ENCODE assay signal across 20 mouse cellular contexts in the genomic region with DNA sequence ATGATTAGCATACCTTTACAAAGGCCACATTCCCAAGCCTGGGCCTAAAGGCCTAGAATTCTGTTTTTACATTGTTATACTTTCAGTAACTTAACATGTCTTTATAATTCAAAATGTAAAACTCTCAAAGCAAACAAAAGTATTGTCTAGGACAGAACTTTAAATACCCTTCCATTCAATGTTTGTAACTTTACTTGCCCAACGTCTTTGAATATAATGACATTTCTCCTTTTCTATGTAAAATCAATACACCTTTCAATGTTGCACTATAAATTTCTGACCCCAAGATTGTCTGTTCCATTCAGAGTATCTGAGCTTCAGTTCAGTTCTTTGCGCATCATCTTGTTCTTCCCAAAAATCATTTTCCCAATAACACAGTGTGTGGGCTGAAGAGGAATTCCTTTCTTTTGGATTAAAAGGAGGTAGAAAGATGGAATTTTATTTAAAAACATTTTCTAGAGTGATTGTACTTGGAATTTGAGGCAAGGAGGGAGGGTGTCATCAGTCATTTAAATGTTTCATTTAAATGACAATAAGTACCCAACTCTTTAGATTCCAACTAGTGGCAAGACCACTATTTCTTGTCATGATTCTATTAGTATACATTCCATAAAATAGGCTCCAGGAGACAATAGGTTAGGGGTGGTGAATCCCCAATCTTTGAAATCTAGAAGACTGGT.
DNase-seq lines count a peak whose midpoint lies in the region; ATAC-seq and TF ChIP-seq lines count a peak whose summit lies in the region.
"Had no signal": no experiment of that assay in that cellular context is flagged by ENCODE, and none has a peak within 500 bp of the region (broad histone marks: within the 10 kb centered on the region; RNA-seq: fewer than 3 reads in every experiment).

No protein-coding gene starts in this region.

- TF ChIP-seq CTCF in intestine, postnatal 0 days (IDR thresholded peaks at IDR 0.05; ENCODE audit: low read depth), result no peak

- ATAC-seq in intestine, postnatal 0 days, result no peak
- ATAC-seq: activated CD4-positive, CD25-positive, alpha-beta regulatory T cell, adult 4 months; forebrain, embryonic 14.5 days; forebrain, embryonic 16.5 days; Patski had no signal

- WGBS in intestine, postnatal 0 days, result 92% methylated on average over 2 of the region's 2 CpGs

- H3K27ac ChIP-seq in intestine, postnatal 0 days (ENCODE audit: low read depth, low read length), result no peak overlapping the region
- H3K27ac ChIP-seq: embryonic facial prominence, embryonic 10.5 days; embryonic facial prominence, embryonic 12.5 days had no signal

- no peak overlapping the region for H3K9ac ChIP-seq in intestine, postnatal 0 days (ENCODE audit: low read depth, low read length)
- H3K9ac ChIP-seq: embryonic facial prominence, embryonic 12.5 days had no signal

- no peaks in the 10 kb centered on the region for H3K27me3 ChIP-seq in intestine, postnatal 0 days (replicated peaks; ENCODE audit: control insufficient read depth, insufficient read depth, low read length)
- H3K27me3 ChIP-seq: embryonic facial prominence, embryonic 12.5 days had no signal

- H3K4me1 ChIP-seq in intestine, postnatal 0 days (replicated peaks; ENCODE audit: control insufficient read depth, insufficient read depth, low read length), result no peaks in the 10 kb centered on the region
- H3K4me1 ChIP-seq: embryonic facial prominence, embryonic 12.5 days had no signal

- no peak overlapping the region for H3K4me2 ChIP-seq in intestine, postnatal 0 days (replicated peaks; ENCODE audit: low read depth)
- H3K4me2 ChIP-seq: embryonic facial prominence, embryonic 12.5 days had no signal

- no peaks in the 10 kb centered on the region for H3K9me3 ChIP-seq in intestine, postnatal 0 days (ENCODE audit: control insufficient read depth)
- H3K9me3 ChIP-seq: embryonic facial prominence, embryonic 10.5 days; embryonic facial prominence, embryonic 12.5 days; G1E had no signal

- H3K36me3 ChIP-seq in intestine, postnatal 0 days (ENCODE audit: control insufficient read depth, insufficient read depth), result no peaks in the 10 kb centered on the region
- H3K36me3 ChIP-seq: embryonic facial prominence, embryonic 10.5 days; embryonic facial prominence, embryonic 12.5 days; G1E had no signal

- peak; percentile 76 for DNase-seq in ES-CJ7 (ENCODE audit: low read depth, low spot score)
- peak; percentile 89 for DNase-seq in R1 (ENCODE audit: low read depth, low spot score)
- DNase-seq in right cerebral cortex, postnatal 10 days (ENCODE audit: low spot score in 2 of 2), result no peak
- no peak for DNase-seq in frontal cortex, postnatal 14 days (ENCODE audit: low spot score in 2 of 2)
- DNase-seq: adrenal gland, adult 8-10 months; adrenal gland, postnatal 14 days; adrenal gland, postnatal 36 days; cerebellum, adult 11-12 months; cerebellum, adult 2 months; cerebellum, adult 9-10 months; cerebellum, postnatal 10 days; cerebellum, postnatal 25 days had no signal

- no peak overlapping the region for H3K4me3 ChIP-seq in intestine, postnatal 0 days (ENCODE audit: low read depth, low read length)
- H3K4me3 ChIP-seq: embryonic facial prominence, embryonic 10.5 days; embryonic facial prominence, embryonic 12.5 days had no signal

Comparison
In these comparisons a context has a peak if more than half of its experiments do, and no peak if none do; other contexts are left out.
1. DNase-seq: peak in ES-CJ7 (single experiment) and R1 (single experiment); none in right cerebral cortex, postnatal 10 days (0 of 2) and frontal cortex, postnatal 14 days (0 of 2).